Mouse (Mus musculus) MEL (cell line): ENCODE data around the gene Tmem255b. TPM values are rescaled to one million over a fixed set of nuclear protein-coding genes. Genes with fewer than 3 reads are reported as not detected.

Experiments used
- DNase-seq: peaks from one replicate; pipeline ENCODE4 v3.0.0; 2011; ENCODE audit warnings: low read depth, low spot score
- H3K27ac ChIP-seq: 2 replicates; pipeline ENCODE4 v1.5.1; 2012; ENCODE audit warnings: low read depth, mild to moderate bottlenecking, control low read depth, low read length, moderate library complexity; ENCODE audit not compliant: control insufficient read depth
- H3K27me3 ChIP-seq, 2 experiments: fragments of 150-350 bp in 1 of 2; sonication (generic) in 1 of 2; 2 replicates each; pipeline ENCODE4 v1.6.1; 2012; ENCODE audit warnings: low read length in 2 of 2, mild to moderate bottlenecking in 2 of 2, improper control_type of control experiment in 1 of 2, moderate library complexity in 1 of 2; ENCODE audit not compliant: insufficient read depth in 2 of 2, control insufficient read depth in 1 of 2
- H3K36me3 ChIP-seq, 2 experiments: 2 replicates each; pipeline ENCODE4 v1.6.1; 2012 to 2014; ENCODE audit warnings: low read length in 2 of 2, improper control_type of control experiment in 1 of 2, inconsistent platforms in 1 of 2, mild to moderate bottlenecking in 1 of 2; ENCODE audit not compliant: insufficient read depth in 2 of 2, control insufficient read depth in 1 of 2
- H3K4me1 ChIP-seq, 2 experiments: fragments of 150-350 bp in 1 of 2; sonication (generic) in 1 of 2; 2 replicates each; pipeline ENCODE4 v1.6.1; 2012; ENCODE audit warnings: low read length in 2 of 2, improper control_type of control experiment in 1 of 2, mild to moderate bottlenecking in 1 of 2; ENCODE audit not compliant: insufficient read depth in 2 of 2, control insufficient read depth in 1 of 2
- H3K4me3 ChIP-seq, 2 experiments: fragments of 150-350 bp in 1 of 2; sonication (generic) in 1 of 2; 2 replicates each; pipeline ENCODE4 v1.5.1; 2012; ENCODE audit warnings: low read depth in 2 of 2, low read length in 2 of 2, mild to moderate bottlenecking in 2 of 2, moderate library complexity in 2 of 2, control low read depth in 1 of 2, improper control_type of control experiment in 1 of 2; ENCODE audit not compliant: control insufficient read depth in 1 of 2, insufficient read depth in 1 of 2
- H3K79me2 ChIP-seq: 2 replicates; pipeline ENCODE4 v1.6.1; 2012; ENCODE audit warnings: mild to moderate bottlenecking, low read length, moderate library complexity; ENCODE audit not compliant: control insufficient read depth, poor library complexity, insufficient read depth
- H3K9ac ChIP-seq: 2 replicates; pipeline ENCODE4 v1.6.1; 2012; ENCODE audit warnings: low read depth, mild to moderate bottlenecking, control low read depth, low read length, moderate library complexity; ENCODE audit not compliant: control insufficient read depth, poor library complexity, severe bottlenecking
- H3K9me3 ChIP-seq: fragments of 150-350 bp; sonication (generic); replicated peaks from 2 replicates; pipeline ENCODE4 v1.6.1; 2012; ENCODE audit warnings: mild to moderate bottlenecking, low read length, improper control_type of control experiment, moderate library complexity; ENCODE audit not compliant: insufficient read depth
- CHD2 ChIP-seq: IDR thresholded peaks from 2 replicates; pipeline ENCODE4 v1.6.1; 2011; ENCODE audit warnings: low read length, improper control_type of control experiment
- CTCF ChIP-seq, 3 experiments: IDR thresholded peaks in 2 of 3; conservative IDR thresholded peaks in 1 of 3; 2 replicates each; pipeline ENCODE4 v1.5.1; 2011 to 2012; ENCODE audit warnings: low read length in 3 of 3, low read depth in 2 of 3, mild to moderate bottlenecking in 2 of 3, improper control_type of control experiment in 1 of 3, inconsistent platforms in 1 of 3, mixed read lengths in 1 of 3, moderate library complexity in 1 of 3; ENCODE audit not compliant: control insufficient read depth in 1 of 3, insufficient read depth in 1 of 3, poor library complexity in 1 of 3, severe bottlenecking in 1 of 3
- ETS1 ChIP-seq: IDR thresholded peaks from 2 replicates; pipeline ENCODE4 v1.6.1; 2012; ENCODE audit warnings: low read depth, mild to moderate bottlenecking, inconsistent platforms, low read length, improper control_type of control experiment, moderate library complexity
- GABPA ChIP-seq: IDR thresholded peaks from 2 replicates; pipeline ENCODE4 v1.6.1; 2012; ENCODE audit warnings: low read depth, mild to moderate bottlenecking, inconsistent platforms, low read length, improper control_type of control experiment, moderate library complexity
- GATA1 ChIP-seq: IDR thresholded peaks from 2 replicates; pipeline ENCODE4 v1.6.1; 2011; ENCODE audit warnings: low read depth, low read length, improper control_type of control experiment
- HCFC1 ChIP-seq: IDR thresholded peaks from 2 replicates; pipeline ENCODE4 v1.6.1; 2012; ENCODE audit warnings: low read depth, mild to moderate bottlenecking, inconsistent platforms, low read length, improper control_type of control experiment, moderate library complexity
- KAT2A ChIP-seq: conservative IDR thresholded peaks from 2 replicates; pipeline ENCODE4 v1.6.1; 2012; ENCODE audit warnings: low read depth, low read length, improper control_type of control experiment, inconsistent platforms
- MAX ChIP-seq: IDR thresholded peaks from 2 replicates; pipeline ENCODE4 v1.6.1; 2011; ENCODE audit warnings: low read length, improper control_type of control experiment
- NRF1 ChIP-seq: IDR thresholded peaks from 2 replicates; pipeline ENCODE4 v1.6.1; 2014; ENCODE audit warnings: low read depth, mild to moderate bottlenecking, inconsistent platforms, low read length, improper control_type of control experiment, moderate library complexity; ENCODE audit not compliant: poor library complexity, insufficient read depth, severe bottlenecking
- POLR2AphosphoS2 ChIP-seq: IDR thresholded peaks from 2 replicates; pipeline ENCODE4 v1.6.1; 2011; ENCODE audit warnings: low read length, improper control_type of control experiment
- RAD21 ChIP-seq: IDR thresholded peaks from 2 replicates; pipeline ENCODE4 v1.6.1; 2011; ENCODE audit warnings: mild to moderate bottlenecking, low read depth, low read length, improper control_type of control experiment
- RCOR1 ChIP-seq: IDR thresholded peaks from 2 replicates; pipeline ENCODE4 v1.6.1; 2012; ENCODE audit warnings: low read depth, mild to moderate bottlenecking, inconsistent platforms, low read length, improper control_type of control experiment
- SIN3A ChIP-seq: IDR thresholded peaks from 2 replicates; pipeline ENCODE4 v1.6.1; 2012; ENCODE audit warnings: low read length, improper control_type of control experiment, inconsistent platforms
- SMC3 ChIP-seq: IDR thresholded peaks from 2 replicates; pipeline ENCODE4 v1.6.1; 2011; ENCODE audit warnings: low read depth, low read length, improper control_type of control experiment
- TAL1 ChIP-seq: IDR thresholded peaks from 2 replicates; pipeline ENCODE4 v1.6.1; 2012; ENCODE audit warnings: mild to moderate bottlenecking, inconsistent platforms, low read length, moderate library complexity, mixed read lengths
- UBTF ChIP-seq: IDR thresholded peaks from 2 replicates; pipeline ENCODE4 v1.6.1; 2012; ENCODE audit warnings: low read depth, mild to moderate bottlenecking, inconsistent platforms, low read length, improper control_type of control experiment, moderate library complexity, borderline replicate concordance; ENCODE audit not compliant: insufficient read depth
- USF1 ChIP-seq: IDR thresholded peaks from 2 replicates; pipeline ENCODE4 v1.6.1; 2014; ENCODE audit warnings: low read depth, mild to moderate bottlenecking, inconsistent platforms, low read length, improper control_type of control experiment, moderate library complexity
- ZKSCAN1 ChIP-seq: IDR thresholded peaks from 2 replicates; pipeline ENCODE4 v1.6.1; 2012; ENCODE audit warnings: low read depth, mild to moderate bottlenecking, inconsistent platforms, low read length, improper control_type of control experiment, moderate library complexity
- polyA plus RNA-seq, 2 experiments: library from polyadenylated mRNA; stranded (reverse) in 1 of 2; unstranded in 1 of 2; fragments of >175 nt in 1 of 2; fragments of >200 nt in 1 of 2; gene quantifications; 2 replicates each; pipeline versions ENCODE4 v1.2.1 to v1.2.4; 2012; ENCODE audit warnings: low replicate concordance in 2 of 2, low read depth in 1 of 2; ENCODE audit not compliant: insufficient read length in 2 of 2, insufficient read depth in 1 of 2, missing spikeins in 1 of 2
- total RNA-seq: library from RNA; depleted of rRNA; stranded (reverse); fragments of 300-350 nt; gene quantifications from 2 replicates; pipeline ENCODE4 v1.2.3, GENCODE M21; 2012

The Tmem255b gene
- total and polyA plus RNA-seq, 3 experiments = not detected

GRCm38 (mm10) chr8:13466989-13467388 lies 32.0 kb downstream of the Tmem255b start:
- peaks cover 2% of the 10 kb centered on the region in 2 experiments; a peak in 3 of 4 replicates for H3K27me3 ChIP-seq
- H3K36me3 ChIP-seq = no peaks in the 10 kb centered on the region
- H3K9ac ChIP-seq = no peak overlapping the region
- H3K27ac ChIP-seq = no peak overlapping the region
- TF ChIP-seq GATA1 = no peak
- TF ChIP-seq RAD21 = peak; percentile 29
- no peak for TF ChIP-seq POLR2AphosphoS2
- TF ChIP-seq CHD2 = no peak
- TF ChIP-seq MAX = no peak
- no peak for TF ChIP-seq ZKSCAN1
- no peak for TF ChIP-seq UBTF
- no peak for TF ChIP-seq RCOR1
- peak; percentile 40 for TF ChIP-seq SMC3
- no peak for TF ChIP-seq USF1
- no peak for TF ChIP-seq HCFC1
- TF ChIP-seq CTCF (IDR thresholded peaks at IDR 0.05 in 2 of 3, conservative IDR thresholded peaks at IDR 0.05 in 1 of 3; ENCODE audit: control insufficient read depth in 1 of 3, insufficient read depth in 1 of 3, low read depth in 2 of 3, low read length in 3 of 3, poor library complexity in 1 of 3, severe bottlenecking in 1 of 3) = peak; percentile 11 to 56 (median 46); a peak in 4 of 6 replicates
- TF ChIP-seq TAL1 = no peak
- no peak for TF ChIP-seq ETS1
- no peak for TF ChIP-seq GABPA
- no peak for DNase-seq
- H3K4me1 ChIP-seq = peaks cover 0 to 1% of the 10 kb centered on the region in 2 experiments; a peak in 1 of 4 replicates
- H3K4me3 ChIP-seq = no peak overlapping the region
- H3K9me3 ChIP-seq = no peaks in the 10 kb centered on the region
- H3K79me2 ChIP-seq = no peaks in the 10 kb centered on the region

GRCm38 (mm10) chr8:13468737-13469136 lies 33.7 kb downstream of the Tmem255b start:
- Histone ChIP-seq H3K36me3 (peaks cover 0 to 7% of the 10 kb centered on the region in 2 experiments; a peak in 2 of 4 replicates), H3K9me3 (no peaks in the 10 kb centered on the region), H3K27me3 (peaks cover 2% of the 10 kb centered on the region in 2 experiments; a peak in 3 of 4 replicates), H3K4me3 (no peak overlapping the region), H3K27ac (no peak overlapping the region), H3K9ac (no peak overlapping the region), H3K79me2 (no peaks in the 10 kb centered on the region), H3K4me1 (peaks cover 2 to 11% of the 10 kb centered on the region in 2 experiments; a peak in 3 of 4 replicates)
- no peak for DNase-seq
- TF ChIP-seq NRF1 (no peak), ZKSCAN1 (no peak), KAT2A (no peak), SIN3A (no peak)
- TF ChIP-seq, all 39 proteins: peak for 0
